Mouse (Mus musculus) adipose tissue, adult 10 weeks (tissue): ENCODE measurements around the gene Olig3. TPM values are rescaled to one million over a fixed set of nuclear protein-coding genes. Genes with fewer than 3 reads are reported as not detected.

Experiments used
- polyA plus RNA-seq: library from polyadenylated mRNA; stranded (reverse); fragments of 350-450 nt; fragmentation: Illumina TruSeq; extraction: RNeasy Lipid Tissue Mini Kit (QIAGEN cat#74804); gene quantifications from one replicate; pipeline ENCODE4 v1.2.3, GENCODE M21; 2014; ENCODE audit warnings: low read depth, low replicate concordance

Olig3 gene
- polyA plus RNA-seq: not detected

DNA sequence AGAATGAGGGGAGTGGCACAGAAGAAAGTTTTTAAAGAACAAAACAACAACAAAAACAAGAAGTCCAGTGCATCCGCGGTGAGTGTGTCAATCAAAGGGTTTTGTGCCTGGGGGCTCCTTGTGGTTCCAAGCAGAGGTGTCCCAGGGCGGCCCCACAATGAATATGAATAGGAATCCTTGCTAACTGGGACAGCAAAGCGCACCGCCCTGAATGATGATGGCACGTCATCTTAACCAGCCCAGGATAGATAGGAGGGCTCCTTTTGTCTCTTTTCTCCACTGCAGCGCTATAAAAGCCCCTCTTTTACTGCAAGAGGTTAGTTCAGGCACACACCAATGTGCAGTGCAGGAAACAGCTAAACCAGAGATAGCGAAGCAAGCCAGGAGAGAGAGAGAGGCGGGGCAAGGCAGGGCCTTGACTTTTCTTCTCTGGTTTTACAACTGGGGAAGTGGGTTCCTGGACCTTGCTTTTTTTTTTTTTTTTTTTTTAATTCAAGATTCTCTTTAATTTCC, at the start of gene Olig3:
Gene Olig3, plus strand, starts transcription at position 463 of the 513 bp plus-strand sequence.

Other genes starting within 250 kb of the Olig3 start
- gene Ifngr1, start 235.4 kb downstream of the Olig3 start, polyA plus RNA-seq: 154 TPM